Mouse (Mus musculus) neural tube, embryonic 15.5 days (tissue): ENCODE measurements around the gene Cd300lb. TPM values are rescaled to one million over a fixed set of nuclear protein-coding genes. Genes with fewer than 3 reads are reported as not detected.
"Not testable (repeated sequence)": the region's sequence is repeated elsewhere in the genome, so short reads cannot be mapped to it uniquely, and the experiment has no call there.

Experiments
- ATAC-seq: fragments of 200-750 bp; cut with Nextera tagmentation; 2 replicates; pipeline ENCODE4 v1.8.0; 2017; ENCODE audit warnings: mild to moderate bottlenecking, moderate TSS enrichment, moderate library complexity; ENCODE audit not compliant: low FRiP score
- H3K27ac ChIP-seq: fragments of 300-500 bp; sonication (generic); replicated peaks from 2 replicates; pipeline ENCODE4 v1.5.1; 2015; ENCODE audit warnings: mild to moderate bottlenecking, inconsistent platforms
- H3K27me3 ChIP-seq: fragments of 300-500 bp; sonication (generic); replicated peaks from 2 replicates; pipeline ENCODE4 v1.6.1; 2015; ENCODE audit warnings: inconsistent platforms
- H3K36me3 ChIP-seq: fragments of 300-500 bp; sonication (generic); 2 replicates; pipeline ENCODE4 v1.6.1; 2015; ENCODE audit warnings: inconsistent platforms
- H3K4me1 ChIP-seq: fragments of 300-500 bp; sonication (generic); 2 replicates; pipeline ENCODE4 v1.6.1; 2015; ENCODE audit warnings: inconsistent platforms
- H3K4me2 ChIP-seq: fragments of 300-500 bp; sonication (generic); 2 replicates; pipeline ENCODE4 v1.6.1; 2015; ENCODE audit warnings: inconsistent platforms, mild to moderate bottlenecking, moderate library complexity
- H3K4me3 ChIP-seq: fragments of 300-500 bp; sonication (generic); replicated peaks from 2 replicates; pipeline ENCODE4 v1.5.1; 2015; ENCODE audit warnings: mild to moderate bottlenecking, inconsistent platforms
- H3K9ac ChIP-seq: fragments of 300-500 bp; sonication (generic); replicated peaks from 2 replicates; pipeline ENCODE4 v1.6.1; 2015; ENCODE audit warnings: mild to moderate bottlenecking, inconsistent platforms
- H3K9me3 ChIP-seq: fragments of 300-500 bp; sonication (generic); replicated peaks from 2 replicates; pipeline ENCODE4 v1.6.1; 2016; ENCODE audit warnings: inconsistent platforms
- WGBS: fragments of 180-500 bp; shearing (Covaris S2); methylation state at CpG from one replicate; pipeline ENCODE4 v1.1.7; 2015; ENCODE audit warnings: mixed read lengths; 5-methylcytosine and 5-hydroxymethylcytosine counted together
- polyA plus RNA-seq: library from polyadenylated mRNA; unstranded; fragments of >200 nt; fragmentation: Nextera tagmentation; extraction: Ambion mirVana; gene quantifications from 2 replicates; pipeline ENCODE4 v1.2.1, GENCODE M21; 2015

The Cd300lb gene
- polyA plus RNA-seq, 1 experiment from 2014 or later, result 0.05 TPM

- Histone ChIP-seq H3K9me3 (no peaks in the 10 kb centered on the region), H3K36me3 (no peaks in the 10 kb centered on the region), H3K4me3 (no peak overlapping the region), H3K27ac (no peak overlapping the region), H3K4me2 (no peak overlapping the region), H3K9ac (no peak overlapping the region), H3K4me1 (no peaks in the 10 kb centered on the region), H3K27me3 (peaks cover 4% of the 10 kb centered on the region)
- WGBS, result 58% methylated on average over 7 of the region's 7 CpGs
- no peak for ATAC-seq
These were observed 19.2 kb downstream of the Cd300lb start for GRCm38 (mm10) chr11:114914978-114915377.

- peaks cover 4% of the 10 kb centered on the region for H3K27me3 ChIP-seq
- 20% methylated on average over 9 of the region's 9 CpGs for WGBS
- H3K9me3 ChIP-seq, result no peaks in the 10 kb centered on the region
- peak; percentile 47; the same call in 1 of the 2 replicates for ATAC-seq
- no peak overlapping the region for H3K27ac ChIP-seq
- H3K36me3 ChIP-seq, result no peaks in the 10 kb centered on the region
- no peak overlapping the region for H3K4me2 ChIP-seq
- H3K4me1 ChIP-seq, result no peaks in the 10 kb centered on the region
- H3K9ac ChIP-seq, result no peak overlapping the region
- no peak overlapping the region for H3K4me3 ChIP-seq
These were observed 21.3 kb downstream of the Cd300lb start for GRCm38 (mm10) chr11:114912847-114913246.

- not testable (repeated sequence) for H3K4me3 ChIP-seq, H3K9me3 ChIP-seq, H3K4me1 ChIP-seq, H3K9ac ChIP-seq, H3K36me3 ChIP-seq, H3K27me3 ChIP-seq, H3K4me2 ChIP-seq, H3K27ac ChIP-seq, ATAC-seq
- WGBS, result 53% methylated on average over 3 of the region's 3 CpGs
These were observed 24.6 kb downstream of the Cd300lb start for GRCm38 (mm10) chr11:114909538-114909937.

GRCm38 (mm10) chr11:114908086-114908485 is 26.1 kb downstream of the Cd300lb start:
- Histone ChIP-seq H3K9me3 (no peaks in the 10 kb centered on the region), H3K9ac (no peak overlapping the region), H3K4me2 (no peak overlapping the region), H3K4me3 (no peak overlapping the region), H3K4me1 (no peaks in the 10 kb centered on the region), H3K36me3 (no peaks in the 10 kb centered on the region), H3K27ac (no peak overlapping the region), H3K27me3 (no peaks in the 10 kb centered on the region)
- no peak for ATAC-seq
- 68% methylated on average over 4 of the region's 4 CpGs for WGBS

- Histone ChIP-seq H3K9ac (no peak overlapping the region), H3K27ac (no peak overlapping the region), H3K27me3 (no peaks in the 10 kb centered on the region), H3K4me3 (no peak overlapping the region), H3K4me1 (no peaks in the 10 kb centered on the region), H3K4me2 (no peak overlapping the region), H3K9me3 (no peaks in the 10 kb centered on the region), H3K36me3 (no peaks in the 10 kb centered on the region)
- no peak for ATAC-seq
- WGBS, result 88% methylated on average over 4 of the region's 4 CpGs
These were observed 26.6 kb downstream of the Cd300lb start for GRCm38 (mm10) chr11:114907567-114907966.

GRCm38 (mm10) chr11:114903224-114903623 is 31.0 kb downstream of the Cd300lb start:
- Histone ChIP-seq H3K27me3 (no peaks in the 10 kb centered on the region), H3K9ac (no peak overlapping the region), H3K4me1 (no peaks in the 10 kb centered on the region), H3K9me3 (no peaks in the 10 kb centered on the region), H3K4me3 (no peak overlapping the region), H3K27ac (no peak overlapping the region), H3K36me3 (no peaks in the 10 kb centered on the region), H3K4me2 (no peak overlapping the region)
- no peak for ATAC-seq
- WGBS, result 94% methylated on average over 4 of the region's 4 CpGs

- H3K27ac ChIP-seq, result no peak overlapping the region
- no peaks in the 10 kb centered on the region for H3K9me3 ChIP-seq
- H3K27me3 ChIP-seq, result no peaks in the 10 kb centered on the region
- no peak overlapping the region for H3K4me3 ChIP-seq
- no peaks in the 10 kb centered on the region for H3K4me1 ChIP-seq
- WGBS, result 67% methylated on average over 1 of the region's 1 CpGs
- no peak overlapping the region for H3K4me2 ChIP-seq
- ATAC-seq, result no peak
- no peak overlapping the region for H3K9ac ChIP-seq
- no peaks in the 10 kb centered on the region for H3K36me3 ChIP-seq
These were observed 36.2 kb downstream of the Cd300lb start for GRCm38 (mm10) chr11:114898026-114898425.

- Histone ChIP-seq H3K9me3 (no peaks in the 10 kb centered on the region), H3K4me3 (no peak overlapping the region), H3K4me2 (no peak overlapping the region), H3K27me3 (no peaks in the 10 kb centered on the region), H3K36me3 (no peaks in the 10 kb centered on the region), H3K27ac (no peak overlapping the region), H3K9ac (no peak overlapping the region), H3K4me1 (no peaks in the 10 kb centered on the region)
- 91% methylated on average over 3 of the region's 3 CpGs for WGBS
- ATAC-seq, result no peak
These were observed 38.1 kb downstream of the Cd300lb start for GRCm38 (mm10) chr11:114896085-114896484.

- Histone ChIP-seq H3K4me3 (no peak overlapping the region), H3K27ac (no peak overlapping the region), H3K4me2 (no peak overlapping the region), H3K9me3 (no peaks in the 10 kb centered on the region), H3K27me3 (no peaks in the 10 kb centered on the region), H3K36me3 (no peaks in the 10 kb centered on the region), H3K9ac (no peak overlapping the region), H3K4me1 (no peaks in the 10 kb centered on the region)
- ATAC-seq, result no peak
- WGBS, result 67% methylated on average over 5 of the region's 5 CpGs
These were observed 43.6 kb downstream of the Cd300lb start for GRCm38 (mm10) chr11:114890542-114890941.

- 75% methylated on average over 18 of the region's 18 CpGs for WGBS
These were observed 44.1 kb downstream of the Cd300lb start, which contains the start of gene Cd300a for GRCm38 (mm10) chr11:114889991-114890518. Gene Cd300a, plus strand, starts transcription at chr11:114890041.

GRCm38 (mm10) chr11:114884380-114885100 is 49.6 kb downstream of the Cd300lb start:
- WGBS, result 84% methylated on average over 4 of the region's 4 CpGs
- ATAC-seq, result no peak
- H3K4me1 ChIP-seq, result peaks cover 4% of the 10 kb centered on the region; the same call in 1 of the 2 replicates

More at GRCm38 (mm10) chr11:114889991-114890518, 44.1 kb downstream of the Cd300lb start, which contains the start of gene Cd300a:
- Histone ChIP-seq H3K9ac (no peak within 1 kb of the TSS), H3K27ac (no peak within 1 kb of the TSS), H3K9me3 (no peaks in the 10 kb centered on the region), H3K27me3 (no peaks in the 10 kb centered on the region), H3K4me3 (no peak within 1 kb of the TSS), H3K36me3 (no peaks in the 10 kb centered on the region), H3K4me1 (no peaks in the 10 kb centered on the region), H3K4me2 (no peak within 1 kb of the TSS)
- no peak for ATAC-seq

GRCm38 (mm10) chr11:114883251-114883789 is 50.9 kb downstream of the Cd300lb start:
- H3K4me3 ChIP-seq, result no peak overlapping the region
- no peak overlapping the region for H3K9ac ChIP-seq
- H3K9me3 ChIP-seq, result no peaks in the 10 kb centered on the region
- peaks cover 4% of the 10 kb centered on the region; the same call in 1 of the 2 replicates for H3K4me1 ChIP-seq
- no peaks in the 10 kb centered on the region for H3K36me3 ChIP-seq
- ATAC-seq, result no peak
- no peaks in the 10 kb centered on the region for H3K27me3 ChIP-seq
- no peak overlapping the region for H3K4me2 ChIP-seq
- 94% methylated on average over 4 of the region's 4 CpGs for WGBS
- no peak overlapping the region for H3K27ac ChIP-seq

More at GRCm38 (mm10) chr11:114884380-114885100, 49.6 kb downstream of the Cd300lb start:
- H3K9me3 ChIP-seq, result no peaks in the 10 kb centered on the region
- H3K9ac ChIP-seq, result no peak overlapping the region
- H3K27ac ChIP-seq, result no peak overlapping the region
- H3K4me3 ChIP-seq, result no peak overlapping the region
- no peaks in the 10 kb centered on the region for H3K27me3 ChIP-seq
- no peak overlapping the region for H3K4me2 ChIP-seq
- H3K36me3 ChIP-seq, result no peaks in the 10 kb centered on the region
